Mouse (Mus musculus) forelimb bud, embryonic 11.5 days (tissue): ENCODE measurements at regions not wholly inside any gene's neighbourhood (a gene's known extent, or its start where the extent isn't known, plus 50 kb on each side); places are given as distances from the start of the nearest gene placed in this dataset.

Source experiments
- DNase-seq: peaks from one replicate; pipeline ENCODE4 v3.0.0-alpha.2; 2012; ENCODE audit warnings: low read depth, low spot score

DNA sequence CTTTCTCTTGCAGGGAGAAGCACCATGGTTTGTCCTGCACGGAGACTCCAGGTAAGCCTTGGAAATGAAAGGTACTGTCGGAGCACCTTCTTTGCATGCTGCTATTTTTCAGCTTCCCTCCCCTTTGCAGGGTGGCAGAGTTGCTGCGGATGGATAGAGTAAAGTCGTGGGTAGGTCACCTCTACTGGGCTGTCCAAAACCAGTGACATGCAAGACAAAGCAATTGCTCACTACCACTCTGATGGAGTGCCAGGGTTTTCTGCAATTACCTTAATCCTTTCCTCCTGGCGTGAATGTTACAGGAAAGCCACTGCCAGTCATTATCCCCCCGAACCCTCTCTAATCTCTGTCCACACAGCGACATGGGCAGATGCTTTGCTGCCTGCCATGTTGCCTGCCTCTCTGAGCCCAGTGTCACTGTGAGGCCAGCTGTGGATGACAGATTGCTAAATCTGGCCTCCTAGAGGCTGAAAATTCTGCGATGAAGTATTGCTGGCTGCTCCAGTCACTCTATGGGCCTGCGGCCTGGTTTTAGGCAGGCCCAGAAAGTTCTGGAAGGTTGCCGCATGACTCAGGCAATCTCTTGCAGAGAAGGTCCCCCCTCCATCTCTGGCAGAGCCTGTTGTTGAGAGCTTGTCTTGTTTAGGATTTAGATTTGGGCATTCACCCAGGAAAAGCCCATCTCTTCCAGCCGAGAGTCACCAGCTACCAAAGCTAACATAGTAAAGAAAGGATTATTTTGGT lies 54.1 kb upstream of the Sod3 start:
- no peak for DNase-seq

GRCm38 (mm10) chr5:52296303-52296702 lies 67.3 kb upstream of the Sod3 start:
- no peak for DNase-seq

GRCm38 (mm10) chr5:52294466-52294865 lies 69.1 kb upstream of the Sod3 start:
- no peak for DNase-seq

- no peak for DNase-seq
These were observed 75.3 kb upstream of the Sod3 start for GRCm38 (mm10) chr5:52288319-52288718.

DNA sequence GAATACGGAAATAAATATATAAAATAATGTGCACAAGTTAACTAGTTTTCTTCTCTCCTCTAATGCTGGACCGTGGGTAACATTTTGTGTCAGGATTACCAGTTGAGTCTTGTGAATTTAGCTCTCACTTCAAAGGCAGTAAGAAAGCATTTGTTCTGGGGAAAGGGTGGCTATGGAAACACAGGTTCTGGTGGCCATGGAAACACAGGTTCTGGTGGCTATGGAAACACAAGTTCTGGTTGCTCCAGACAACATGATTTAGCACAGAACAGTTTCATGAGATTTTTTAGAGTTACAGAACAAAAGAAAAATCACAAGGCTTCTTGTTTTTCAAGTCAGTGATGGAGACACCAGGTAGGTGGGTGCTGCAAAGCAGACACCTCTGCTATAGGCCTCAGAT lies 82.7 kb upstream of the Sod3 start:
- DNase-seq, result no peak

DNA sequence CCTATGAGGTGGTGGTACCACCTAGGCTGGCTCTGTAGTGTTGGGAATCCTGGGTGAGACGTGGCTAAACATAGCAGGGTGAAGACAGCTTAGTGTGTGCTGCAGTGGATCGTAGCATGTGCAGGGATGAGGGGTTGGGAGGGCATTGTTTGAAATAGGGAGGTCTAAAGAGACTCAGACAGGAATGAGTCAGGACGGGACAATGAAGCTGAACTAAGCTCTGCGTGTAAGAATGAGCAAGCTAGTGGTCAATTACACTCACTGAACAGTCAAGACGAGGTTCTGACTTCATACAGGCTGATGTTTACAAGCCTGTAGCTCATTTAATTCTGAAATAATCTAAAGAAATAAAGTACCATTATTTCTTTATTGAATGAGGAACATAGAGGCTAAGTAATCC lies 85.5 kb upstream of the Sod3 start:
- DNase-seq, result no peak

- DNase-seq, result no peak
These were observed 72.9 kb upstream of the Dhx15 start for GRCm38 (mm10) chr5:52263214-52263613.

GRCm38 (mm10) chr5:52258075-52258474 lies 67.8 kb upstream of the Dhx15 start:
- no peak for DNase-seq

GRCm38 (mm10) chr5:52254602-52255071 lies 64.3 kb upstream of the Dhx15 start:
- DNase-seq, result peak; percentile 4

DNA sequence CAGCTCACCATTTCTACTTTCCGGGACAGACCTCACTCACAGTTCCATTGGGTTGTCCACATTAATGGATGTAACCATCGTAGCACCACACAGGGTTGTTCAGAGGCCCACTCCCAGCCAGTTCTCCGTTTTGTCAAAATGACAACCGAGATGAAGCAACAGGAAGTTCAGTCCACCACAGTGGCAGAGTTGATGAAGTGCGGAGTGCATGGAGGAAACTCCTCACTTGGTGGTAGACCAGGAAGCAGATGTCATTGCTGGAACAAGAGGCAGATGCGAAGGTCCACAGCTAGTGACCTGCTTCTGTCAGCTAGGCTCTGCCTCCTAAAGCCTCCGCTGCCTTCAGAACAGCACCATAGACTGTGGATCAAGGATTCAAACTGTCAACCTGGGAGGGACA lies 59.5 kb upstream of the Dhx15 start:
- DNase-seq, result no peak

- no peak for DNase-seq
These were observed 53.6 kb upstream of the Dhx15 start for GRCm38 (mm10) chr5:52243931-52244330.

DNA sequence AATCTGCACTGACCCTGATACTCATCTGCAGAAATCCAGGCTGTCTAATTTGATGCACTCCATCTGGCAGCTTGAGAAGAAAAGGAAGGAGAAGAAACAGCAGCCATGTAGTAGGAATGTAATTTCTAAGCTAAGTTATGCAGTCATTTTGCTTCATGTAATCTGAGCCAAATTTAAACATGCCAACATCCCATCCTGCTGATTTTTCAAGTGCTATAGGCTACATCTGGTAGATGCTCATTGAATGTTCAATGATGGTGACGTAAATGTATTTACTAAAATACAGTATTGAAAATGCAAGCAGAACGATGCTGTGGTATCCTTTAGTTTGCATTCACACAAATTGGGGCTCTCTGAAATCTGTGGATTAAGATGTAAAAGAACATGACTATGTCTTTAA lies 52.1 kb upstream of the Dhx15 start:
- no peak for DNase-seq

DNA sequence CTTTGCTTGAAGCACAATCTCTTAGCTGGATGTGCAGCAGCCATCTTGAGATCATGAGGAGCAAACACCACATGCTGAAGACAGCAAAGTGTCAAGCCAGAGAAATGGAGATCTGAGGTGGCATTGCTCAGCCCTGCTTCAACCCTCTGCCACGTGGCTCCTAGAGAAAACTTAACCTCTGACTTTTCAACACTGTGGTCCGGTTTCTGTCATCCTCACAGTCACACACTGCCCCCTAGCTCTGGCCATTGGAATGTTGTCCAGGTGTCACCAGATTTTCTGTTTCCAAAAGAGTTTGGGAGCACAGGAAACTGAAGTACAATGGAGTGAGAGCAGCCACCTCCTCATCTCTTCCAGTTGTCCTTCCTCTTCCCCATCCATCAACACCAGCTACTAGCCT lies 50.2 kb upstream of the Dhx15 start:
- DNase-seq, result peak; percentile 12
